Mouse (Mus musculus) G1E (cell line): ENCODE measurements around the gene Shld1.

ENCODE experiments used
- CTCF ChIP-seq: IDR thresholded peaks from 2 replicates; pipeline ENCODE4 v1.5.1; 2012; ENCODE audit warnings: low read depth, low read length, inconsistent platforms, mixed read lengths
- GATA1 ChIP-seq: IDR thresholded peaks from 2 replicates; pipeline ENCODE4 v1.6.1; 2012; ENCODE audit warnings: borderline replicate concordance, low read length, inconsistent platforms, mixed read lengths
- POLR2AphosphoS5 ChIP-seq: IDR thresholded peaks from 2 replicates; pipeline ENCODE4 v1.6.1; 2012; ENCODE audit warnings: low read depth, low read length, inconsistent platforms; ENCODE audit not compliant: insufficient replicate concordance

DNA sequence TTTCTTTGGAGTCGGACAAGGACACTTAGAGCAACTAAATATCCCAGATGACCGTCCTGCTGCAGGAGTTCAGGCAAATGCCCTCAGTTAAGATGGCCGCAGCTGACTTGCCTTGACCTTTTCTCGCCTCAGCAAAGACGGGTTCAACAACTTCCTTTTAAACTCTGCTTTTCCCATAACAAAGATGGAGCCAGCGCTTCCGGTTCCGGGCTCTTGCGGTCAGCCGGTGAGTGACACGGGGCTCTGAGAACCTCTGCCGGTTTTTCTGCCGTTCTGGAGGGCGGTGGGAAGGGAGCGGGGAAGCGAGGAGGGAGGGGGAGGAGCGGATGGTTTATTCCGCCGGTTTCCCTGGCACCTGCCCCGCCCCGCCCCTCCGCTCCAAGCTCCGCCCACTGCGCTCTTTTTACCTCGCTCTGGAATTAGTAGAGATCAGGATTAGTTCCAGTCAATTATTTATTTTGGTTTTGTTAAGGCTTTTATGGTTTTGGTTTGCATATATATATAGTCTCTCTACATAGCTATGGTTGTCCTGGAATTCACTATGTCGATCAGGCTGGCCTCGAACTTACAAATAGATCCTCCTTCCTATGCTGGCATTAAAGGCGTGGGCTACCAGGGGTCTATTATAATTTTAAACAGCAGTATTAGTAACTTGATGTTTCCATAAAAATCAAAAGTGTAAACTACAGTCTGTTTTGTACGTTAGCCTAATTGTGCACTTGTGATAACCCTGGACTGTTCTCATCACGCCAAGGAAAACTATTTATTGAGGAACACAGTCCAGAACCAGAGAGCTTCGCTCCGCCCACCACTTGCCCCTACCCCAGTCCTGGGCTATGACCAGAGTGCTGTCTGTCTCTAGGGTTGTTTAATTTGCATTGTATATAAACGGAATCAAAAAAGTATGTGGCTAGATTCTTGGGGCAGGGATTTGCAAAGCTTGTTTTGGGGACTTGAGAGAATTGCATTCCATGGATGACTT, at the start of gene Shld1:
- TF ChIP-seq CTCF (no peak), GATA1 (no peak), POLR2AphosphoS5 (no peak)
